Mouse (Mus musculus): ENCODE results near the gene Pdk1.

GRCm38 (mm10) chr2:71895596-71896286 lies 22.7 kb downstream of the Pdk1 start:
- TF ChIP-seq CTCF (IDR thresholded peaks at IDR 0.05; ENCODE audit: low read depth): no peak
- no peak for TF ChIP-seq EP300 (IDR thresholded peaks at IDR 0.05; ENCODE audit: low read depth)

Measured in liver, embryonic 14.5 days (tissue).